Mouse (Mus musculus) cortical plate, adult 2 months (tissue): ENCODE results near the gene Txk. TPM values are rescaled to one million over a fixed set of nuclear protein-coding genes. Genes with fewer than 3 reads are reported as not detected.
A peak's percentile ranks its signal among the peaks of the same experiment; 100 is the strongest.

Source experiments
- H3K27ac ChIP-seq: fragments of 200-500 bp; 2 replicates; pipeline ENCODE4 v1.5.1; 2012; ENCODE audit warnings: low read length, control low read depth, inconsistent platforms; ENCODE audit not compliant: insufficient read depth
- H3K4me1 ChIP-seq: fragments of 200-500 bp; 2 replicates; pipeline ENCODE4 v1.6.1; 2011; ENCODE audit warnings: low read length; ENCODE audit not compliant: control insufficient read depth, insufficient read depth
- H3K4me3 ChIP-seq: fragments of 200-500 bp; 2 replicates; pipeline ENCODE4 v1.5.1; 2011; ENCODE audit warnings: mild to moderate bottlenecking, low read length, control low read depth; ENCODE audit not compliant: insufficient read depth
- CTCF ChIP-seq: fragments of 200-500 bp; IDR thresholded peaks from 2 replicates; pipeline ENCODE4 v1.5.1; 2011; ENCODE audit warnings: mild to moderate bottlenecking, control low read depth, low read length; ENCODE audit not compliant: insufficient read depth; ENCODE audit errors: extremely low read depth
- POLR2A ChIP-seq: fragments of 200-500 bp; IDR thresholded peaks from 2 replicates; pipeline ENCODE4 v1.6.1; 2011; ENCODE audit warnings: mild to moderate bottlenecking, low read length, control low read depth; ENCODE audit not compliant: insufficient read depth; ENCODE audit errors: extremely low read depth
- polyA plus RNA-seq: library from polyadenylated mRNA; depleted of rRNA; stranded (reverse); fragments of >200 nt; gene quantifications from 2 replicates; pipeline ENCODE4 v1.2.3, GENCODE M21; 2012

Gene Txk
- polyA plus RNA-seq, 1 experiment = 0.13 TPM

DNA sequence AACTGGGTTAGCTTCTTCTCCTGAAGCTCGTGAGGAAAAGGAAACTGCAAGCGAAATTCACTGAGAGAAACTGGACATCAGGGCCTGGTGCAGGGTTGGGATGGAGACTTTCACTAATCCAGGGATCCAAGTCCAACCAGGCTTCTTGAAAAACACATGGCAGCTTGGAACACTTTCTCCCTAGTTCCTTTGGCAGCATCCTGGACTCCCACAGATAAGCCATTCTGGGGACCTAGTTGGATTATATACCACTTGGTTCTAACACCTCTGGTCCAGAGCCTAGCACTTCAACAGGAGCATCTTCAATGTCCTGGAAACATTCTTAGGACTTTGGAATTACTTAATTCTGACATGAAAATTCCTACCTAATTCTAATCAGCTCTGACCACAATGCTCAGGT lies 2.5 kb upstream of the Txk start:
- peaks cover 2% of the 10 kb centered on the region; the same call in 1 of the 2 replicates for H3K4me1 ChIP-seq
- TF ChIP-seq CTCF = no peak
- TF ChIP-seq POLR2A = no peak
- no peak overlapping the region for H3K4me3 ChIP-seq
- no peak overlapping the region for H3K27ac ChIP-seq

DNA sequence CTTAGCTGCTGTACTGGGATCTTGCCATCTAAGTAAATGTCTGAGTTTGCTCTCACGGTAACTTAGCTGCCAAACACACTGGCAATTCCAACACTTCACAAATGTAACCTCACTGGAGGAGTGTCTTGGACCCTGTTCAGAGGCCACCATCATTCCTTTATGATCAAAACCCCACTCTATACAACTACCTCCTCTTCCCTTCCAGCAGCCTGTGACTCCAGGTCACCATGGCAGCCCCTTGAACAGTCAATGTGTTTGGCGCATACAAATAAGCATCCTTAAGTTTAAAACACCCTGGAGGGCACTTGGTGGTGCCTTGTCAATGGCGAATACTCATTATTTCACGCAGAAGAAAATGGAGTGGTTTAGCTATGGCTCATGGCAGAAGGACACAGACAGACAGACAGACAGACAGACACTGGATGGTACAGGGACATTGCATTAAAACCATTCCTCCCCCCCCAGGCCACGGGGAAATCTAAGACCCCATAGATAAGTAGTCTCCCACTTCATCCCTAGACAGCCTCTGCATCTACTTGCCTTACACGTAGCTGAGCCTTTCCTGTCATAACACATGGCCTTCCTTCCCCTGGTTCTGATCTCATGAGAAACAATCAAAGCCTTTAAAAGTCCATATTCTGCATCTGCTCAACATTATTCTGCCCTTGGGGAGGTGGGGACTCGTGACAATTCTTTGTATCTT lies 1.4 kb downstream of the Txk start:
- no peak for TF ChIP-seq CTCF
- TF ChIP-seq POLR2A = no peak
- no peak overlapping the region for H3K27ac ChIP-seq
- H3K4me1 ChIP-seq = peaks cover 2% of the 10 kb centered on the region; the same call in 1 of the 2 replicates

DNA sequence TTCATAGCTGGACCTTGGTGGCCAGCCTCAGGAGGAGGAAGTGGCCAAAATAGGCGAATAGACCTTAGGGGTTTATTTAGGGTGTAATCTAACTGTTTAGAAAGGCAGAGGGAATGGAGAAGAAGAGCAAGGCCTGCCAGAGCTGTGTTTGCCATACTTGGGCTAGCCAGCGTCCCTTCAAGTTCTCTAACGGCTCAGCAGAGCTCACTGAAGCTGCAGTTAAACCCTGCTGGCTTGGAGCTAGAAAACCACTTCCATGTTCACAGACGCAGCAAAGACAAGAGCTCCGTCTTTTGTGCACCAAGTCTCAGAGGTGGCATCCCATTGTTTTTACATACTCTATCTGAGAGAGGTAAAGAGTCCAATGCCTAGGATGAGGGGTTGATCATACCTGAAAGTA lies 2.4 kb downstream of the Txk start:
- TF ChIP-seq POLR2A (no peak), CTCF (no peak)
- Histone ChIP-seq H3K27ac (no peak overlapping the region), H3K4me3 (no peak overlapping the region), H3K4me1 (peaks cover 2% of the 10 kb centered on the region; the same call in 1 of the 2 replicates)

More for the DNA sequence above, 1.4 kb downstream of the Txk start:
- H3K4me3 ChIP-seq = no peak overlapping the region

DNA sequence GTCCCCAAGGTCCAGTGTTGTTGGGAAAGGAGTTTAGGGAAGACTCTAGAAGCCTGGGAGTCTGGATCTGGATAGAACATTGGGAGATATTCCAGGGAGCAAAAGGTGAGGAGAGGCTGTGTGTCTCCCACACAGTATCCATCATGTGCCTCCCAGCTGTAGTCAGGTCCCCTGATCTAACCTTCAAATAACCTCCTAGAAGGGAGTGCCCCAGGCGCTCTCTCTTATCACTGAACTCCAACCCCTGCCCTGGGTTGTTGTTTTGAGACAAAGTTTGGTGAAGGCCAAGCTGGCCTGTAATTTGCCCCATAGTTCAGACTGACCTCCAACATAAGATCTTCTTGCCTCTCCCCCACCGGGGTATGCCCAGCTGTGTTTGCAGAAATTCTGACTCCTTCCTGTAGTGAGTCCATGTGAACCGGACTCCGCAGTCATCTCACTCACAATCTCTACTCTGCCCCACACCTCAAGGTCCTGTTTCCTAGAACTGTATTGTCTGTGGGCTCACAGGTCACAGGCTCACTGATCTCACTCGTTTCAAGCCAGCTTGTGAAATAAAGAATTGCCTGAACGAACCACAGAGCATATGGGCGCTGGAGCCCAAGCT lies 3.8 kb downstream of the Txk start:
- H3K4me1 ChIP-seq = peaks cover 2% of the 10 kb centered on the region; the same call in 1 of the 2 replicates
- H3K4me3 ChIP-seq = no peak overlapping the region
- H3K27ac ChIP-seq = no peak overlapping the region
- TF ChIP-seq CTCF (no peak), POLR2A (no peak)

DNA sequence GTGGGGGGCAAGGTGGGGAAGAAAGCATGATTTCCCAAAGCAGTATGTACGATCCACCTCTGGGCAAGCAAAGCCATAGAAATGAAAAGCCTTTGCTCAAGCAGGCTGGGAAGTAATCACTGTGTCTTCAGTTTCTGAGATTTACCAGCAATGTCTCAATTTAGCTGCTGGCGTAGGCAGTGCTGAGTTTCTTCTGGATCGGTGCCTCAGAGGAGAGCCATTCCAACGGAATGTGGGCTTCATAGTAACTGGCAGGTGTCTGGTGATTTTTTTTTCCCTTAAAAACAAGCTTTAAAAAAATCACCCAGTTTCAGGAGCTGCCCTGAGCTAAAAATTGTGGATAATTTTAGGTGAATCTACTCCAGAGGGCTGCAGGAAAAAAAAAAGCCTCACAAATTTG lies 5.2 kb downstream of the Txk start:
- TF ChIP-seq POLR2A (no peak), CTCF (no peak)
- Histone ChIP-seq H3K4me1 (peaks cover 2% of the 10 kb centered on the region; the same call in 1 of the 2 replicates), H3K4me3 (no peak overlapping the region), H3K27ac (0 out of 2 replicates have a peak overlapping the region, but pooled peaks have one; percentile 1)

DNA sequence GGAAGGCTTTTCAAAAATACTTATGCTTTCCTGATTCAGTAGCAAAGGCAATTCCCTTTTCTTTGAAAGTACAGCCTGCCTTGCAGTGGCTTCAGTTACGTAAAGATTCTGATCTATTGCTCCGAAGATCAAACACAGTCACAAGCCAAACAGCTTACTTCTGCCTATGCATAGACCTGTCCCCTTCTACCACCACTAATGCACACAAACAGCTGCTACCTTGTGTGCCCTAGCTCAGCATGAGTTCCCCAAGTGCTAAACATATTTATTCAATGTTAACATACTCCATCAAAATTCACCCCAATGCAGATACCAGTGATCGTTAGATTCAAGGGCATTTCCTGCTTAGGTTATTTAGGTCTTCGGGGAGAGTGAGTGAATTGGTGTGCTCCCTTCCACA lies 6.1 kb downstream of the Txk start:
- peaks cover 2% of the 10 kb centered on the region; the same call in 1 of the 2 replicates for H3K4me1 ChIP-seq
- no peak overlapping the region for H3K4me3 ChIP-seq
- H3K27ac ChIP-seq = no peak overlapping the region
- TF ChIP-seq CTCF = no peak
- no peak for TF ChIP-seq POLR2A

DNA sequence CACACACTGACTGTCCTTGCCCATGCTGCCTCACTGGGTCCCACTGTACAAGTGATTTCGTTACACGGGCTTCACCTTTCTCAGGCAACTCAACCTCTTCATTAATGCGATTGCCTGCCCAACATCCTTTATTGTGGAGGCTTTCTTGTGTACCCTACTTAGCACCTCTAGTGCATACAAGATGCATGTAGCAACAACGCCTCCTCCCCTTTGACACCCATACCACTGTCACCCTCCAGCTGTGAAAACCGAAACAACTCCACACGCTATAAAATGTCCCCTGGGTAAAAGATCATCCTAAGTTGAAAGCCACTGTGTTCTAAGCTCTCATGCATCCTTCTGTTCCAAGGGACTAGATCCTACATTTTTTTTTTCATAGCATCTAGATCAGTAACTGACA lies 9.5 kb downstream of the Txk start:
- peaks cover 2% of the 10 kb centered on the region; the same call in 1 of the 2 replicates for H3K4me1 ChIP-seq
- TF ChIP-seq POLR2A = no peak
- TF ChIP-seq CTCF = no peak
- H3K27ac ChIP-seq = no peak overlapping the region
- no peak overlapping the region for H3K4me3 ChIP-seq

DNA sequence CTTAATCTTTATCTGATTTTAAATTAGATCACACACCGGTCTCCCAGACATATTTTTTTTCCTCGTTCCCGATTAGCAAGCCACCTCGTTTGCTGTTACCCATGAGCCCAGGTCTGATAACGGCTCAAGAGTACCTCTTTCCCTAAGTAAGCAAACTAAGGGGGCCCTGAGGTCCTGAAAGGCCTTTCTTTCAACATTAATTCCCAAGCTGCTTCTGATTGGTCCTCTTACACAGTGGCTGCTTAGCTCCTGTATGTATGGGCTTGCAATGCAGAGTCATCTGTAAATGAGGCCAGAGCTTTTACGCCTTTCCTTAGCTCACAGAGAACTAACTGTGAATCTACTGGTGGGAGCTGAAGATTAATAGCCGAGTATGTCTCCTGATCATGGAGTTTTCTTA lies 15.7 kb downstream of the Txk start:
- Histone ChIP-seq H3K4me3 (no peak overlapping the region), H3K4me1 (no peaks in the 10 kb centered on the region), H3K27ac (no peak overlapping the region)
- TF ChIP-seq CTCF (no peak), POLR2A (no peak)

DNA sequence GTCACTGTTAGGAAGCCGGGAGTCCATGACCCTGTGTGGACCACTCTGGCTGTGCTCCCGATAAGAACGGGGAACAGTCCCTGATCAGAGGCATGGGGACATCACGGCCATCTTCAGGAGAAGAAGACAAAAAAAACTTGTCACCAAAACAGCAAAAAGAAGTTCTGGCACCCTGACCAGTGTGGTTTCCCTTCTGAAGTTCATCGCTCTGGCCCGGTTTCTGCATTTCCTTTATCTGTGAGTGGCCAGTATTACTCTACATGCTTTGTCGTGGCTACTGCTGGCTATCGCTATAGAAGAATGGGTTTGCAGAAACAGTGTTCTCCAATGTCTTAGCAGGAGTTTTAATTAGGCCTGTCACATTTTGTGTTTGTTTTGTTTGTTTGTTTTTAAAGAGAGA lies 16.1 kb downstream of the Txk start:
- Histone ChIP-seq H3K4me1 (no peaks in the 10 kb centered on the region), H3K4me3 (no peak overlapping the region), H3K27ac (no peak overlapping the region)
- TF ChIP-seq CTCF = no peak
- no peak for TF ChIP-seq POLR2A

DNA sequence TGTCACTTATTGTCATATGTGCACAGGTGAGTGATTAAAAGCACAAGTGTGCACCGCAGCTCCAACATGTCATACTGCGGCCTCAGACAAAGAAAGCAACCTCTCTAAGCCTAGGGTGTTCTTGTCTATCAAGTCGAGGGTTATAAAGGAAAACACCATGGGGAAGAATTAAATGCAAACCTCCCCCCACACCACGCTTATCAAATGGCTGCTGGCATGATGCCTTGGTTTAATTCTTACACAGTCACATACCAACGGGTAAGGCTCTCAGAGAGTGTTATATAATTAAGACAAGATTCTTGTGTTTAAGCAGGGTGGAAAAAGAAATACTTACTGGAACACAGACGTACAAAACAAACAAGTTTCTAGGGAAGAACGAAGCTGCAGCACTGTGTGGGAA lies 16.8 kb downstream of the Txk start:
- H3K4me1 ChIP-seq = no peaks in the 10 kb centered on the region

More for the DNA sequence above, 16.8 kb downstream of the Txk start:
- Histone ChIP-seq H3K4me3 (no peak overlapping the region), H3K27ac (no peak overlapping the region)
- TF ChIP-seq POLR2A (no peak), CTCF (no peak)
